Mouse (Mus musculus): ENCODE data around the gene D16Ertd472e. TPM values are rescaled to one million over a fixed set of nuclear protein-coding genes. Genes with fewer than 3 reads are reported as not detected.
"Not testable (repeated sequence)": the region's sequence is repeated elsewhere in the genome, so short reads cannot be mapped to it uniquely, and the experiment has no call there.

D16Ertd472e gene
- polyA plus RNA-seq, 2 experiments from 2014 or later: 40.6 to 41.3 TPM

- ATAC-seq: peak; percentile 22
These were observed 12.2 kb downstream of the D16Ertd472e start for GRCm38 (mm10) chr16:78564110-78564821.

GRCm38 (mm10) chr16:78563093-78563971 is 13.2 kb downstream of the D16Ertd472e start:
- ATAC-seq: peak; percentile 68

DNA sequence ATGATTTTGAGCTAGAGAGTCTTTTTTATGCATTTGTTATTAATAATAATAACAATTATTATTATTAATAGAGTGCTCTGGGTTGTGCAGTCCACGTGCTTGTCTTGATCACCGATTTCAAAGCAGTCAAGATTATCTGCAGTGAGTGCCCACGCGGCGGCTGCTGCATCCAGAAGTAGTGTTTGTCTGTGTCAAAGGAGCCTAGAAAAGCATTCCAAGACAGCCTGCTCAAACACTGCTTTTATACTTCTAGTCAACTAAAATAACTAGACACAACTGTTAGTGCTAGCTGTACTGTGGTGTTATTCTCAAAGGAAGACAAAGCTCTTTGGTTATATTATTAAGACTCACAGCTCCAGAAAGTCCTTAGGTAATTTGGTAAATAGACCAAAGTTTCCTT is 15.9 kb downstream of the D16Ertd472e start:
- no peak for ATAC-seq

DNA sequence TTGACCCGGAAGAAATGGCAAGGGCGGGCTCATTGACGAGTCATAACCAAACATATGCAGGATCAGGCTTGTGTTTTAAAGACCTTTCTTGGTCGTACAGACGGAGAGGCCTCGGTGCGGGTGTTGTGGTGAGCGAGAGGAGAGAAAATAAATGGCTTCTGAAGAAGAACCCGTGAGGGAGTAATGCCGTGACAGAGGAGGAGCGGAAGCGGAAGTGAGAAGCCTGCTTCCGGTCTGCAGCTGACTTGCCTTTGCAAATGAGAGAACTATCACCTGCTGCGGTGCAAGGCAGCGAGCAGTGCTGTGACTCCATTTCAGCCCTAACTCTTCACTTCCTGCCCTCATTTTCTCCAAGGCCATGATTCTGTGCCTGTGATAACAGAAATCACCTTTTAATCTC is 16.4 kb downstream of the D16Ertd472e start:
- ATAC-seq: peak; percentile 56

- ATAC-seq: peak; percentile 76
These were observed 18.9 kb downstream of the D16Ertd472e start for GRCm38 (mm10) chr16:78557573-78557972.

- ATAC-seq: no peak
These were observed 21.4 kb downstream of the D16Ertd472e start for GRCm38 (mm10) chr16:78554911-78555648.

DNA sequence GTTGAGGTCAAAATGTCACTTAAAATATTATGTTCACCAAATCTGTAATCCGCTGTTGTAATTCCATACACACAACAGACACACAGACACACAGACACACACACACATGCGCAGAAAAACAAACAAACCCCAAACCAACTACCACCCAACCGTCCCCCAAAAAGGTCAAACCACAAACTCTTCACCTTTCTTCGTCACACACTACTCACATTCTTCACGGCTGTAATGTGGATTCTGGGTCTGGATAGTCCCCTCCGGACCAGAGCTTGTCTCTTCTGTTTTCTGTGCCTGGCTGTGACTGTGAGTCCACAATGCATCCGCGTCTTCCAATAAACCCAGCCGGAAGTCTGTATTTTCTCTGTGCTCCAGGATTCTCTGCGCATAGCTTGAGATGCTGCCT is 29.1 kb downstream of the D16Ertd472e start:
- ATAC-seq: peak; percentile 37

- peak; percentile 85 for ATAC-seq
These were observed 30.0 kb downstream of the D16Ertd472e start for GRCm38 (mm10) chr16:78546529-78546928.

DNA sequence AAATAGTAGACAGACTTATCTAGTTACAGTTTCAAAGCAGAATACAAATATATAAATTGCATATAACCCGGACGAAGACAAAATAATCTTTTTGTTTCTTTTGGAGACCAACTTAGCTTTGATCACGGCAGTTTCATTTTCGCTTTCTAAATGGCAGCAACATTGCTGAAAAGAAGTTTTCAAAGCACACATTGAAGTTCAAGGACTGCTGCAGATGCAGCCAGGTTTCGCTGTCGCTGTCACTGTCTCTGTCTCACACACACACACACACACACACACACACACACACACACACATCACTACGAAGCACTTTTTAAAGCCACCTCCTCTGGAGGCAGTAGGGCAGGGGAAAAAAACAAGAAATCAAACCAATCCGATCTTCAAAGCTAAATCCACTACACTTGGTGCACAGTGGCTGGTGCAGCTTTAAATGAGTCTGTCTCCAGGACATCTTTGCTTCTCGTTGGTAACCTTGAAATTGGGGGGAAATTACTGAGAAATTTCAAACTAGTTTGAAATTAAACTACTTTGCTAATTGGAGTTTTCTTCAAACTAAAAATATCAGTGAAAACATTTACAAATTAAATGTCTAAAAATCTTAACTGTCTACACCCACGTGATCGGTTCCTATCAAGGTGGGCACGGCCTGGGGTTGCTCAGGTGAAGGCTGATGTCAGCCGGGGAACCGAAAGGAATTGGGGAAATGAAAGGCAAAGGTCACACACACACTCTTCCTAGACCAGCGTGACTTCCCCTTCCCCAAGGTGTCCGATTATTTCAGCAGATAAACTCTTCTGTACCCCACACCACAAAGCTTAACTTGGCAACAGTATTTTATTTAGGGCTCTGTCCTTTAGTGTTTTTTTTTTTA is 35.9 kb downstream of the D16Ertd472e start:
- peak; percentile 80 for ATAC-seq

- ATAC-seq: peak; percentile 22
These were observed 38.6 kb downstream of the D16Ertd472e start for GRCm38 (mm10) chr16:78537798-78538422.

DNA sequence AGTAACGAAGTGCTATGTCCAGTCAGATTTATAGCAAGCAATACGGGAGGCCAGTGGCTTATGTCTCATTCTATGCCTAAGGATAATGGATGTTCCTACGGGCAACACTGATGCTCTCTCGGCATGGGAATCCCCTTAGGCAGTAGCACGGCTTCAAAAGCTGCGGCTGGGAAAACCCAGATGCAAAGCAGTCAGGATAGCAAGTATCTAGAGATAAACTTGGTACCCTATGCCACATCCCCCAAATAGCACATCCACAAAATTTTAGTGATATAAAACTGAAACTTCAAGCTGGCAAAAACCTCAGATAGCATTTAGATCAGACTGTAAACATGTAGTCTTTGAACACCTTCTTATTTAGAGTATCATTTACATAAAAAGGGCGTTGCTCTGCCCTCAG is 39.2 kb downstream of the D16Ertd472e start:
- peak; percentile 28 for ATAC-seq

- no peak for ATAC-seq
These were observed 42.0 kb downstream of the D16Ertd472e start for GRCm38 (mm10) chr16:78534468-78534867.

DNA sequence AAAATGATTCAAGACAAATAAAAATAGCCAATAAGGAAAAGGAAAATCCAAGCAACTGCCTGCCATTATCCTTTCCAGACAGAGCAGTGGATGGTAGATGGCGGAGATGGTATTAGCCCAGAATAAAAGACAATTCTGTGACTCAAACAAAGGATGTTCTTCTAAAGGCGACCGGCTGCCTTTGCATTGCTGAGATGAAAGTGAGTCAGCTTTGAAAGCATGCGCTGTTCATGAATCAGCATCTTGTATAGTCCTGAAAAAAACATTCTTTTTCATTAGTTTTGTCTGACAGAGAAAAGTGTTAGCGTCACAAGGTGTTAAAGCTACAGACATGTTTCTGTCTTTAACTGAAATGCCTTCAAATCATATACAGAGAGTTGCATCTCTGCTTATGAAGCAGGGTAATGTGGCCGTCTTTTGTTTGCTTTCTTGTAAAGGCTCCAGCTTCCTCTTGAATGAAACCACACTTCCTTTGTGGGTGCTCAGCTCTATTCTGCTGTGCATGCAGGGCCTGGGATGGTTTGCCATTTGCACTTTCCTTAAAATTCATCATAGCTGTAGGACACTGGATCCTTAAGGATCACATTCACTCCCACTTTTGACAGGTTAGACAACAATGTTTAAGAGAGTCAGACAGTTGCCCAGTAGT is 44.4 kb downstream of the D16Ertd472e start:
- peak; percentile 79 for ATAC-seq

GRCm38 (mm10) chr16:78522974-78523373 is 53.5 kb downstream of the D16Ertd472e start:
- no peak for ATAC-seq

- ATAC-seq: no peak
These were observed 57.8 kb downstream of the D16Ertd472e start for GRCm38 (mm10) chr16:78518697-78519096.

GRCm38 (mm10) chr16:78517171-78517570 is 59.3 kb downstream of the D16Ertd472e start:
- ATAC-seq: no peak

GRCm38 (mm10) chr16:78511526-78511925 is 65.0 kb downstream of the D16Ertd472e start:
- ATAC-seq: no peak

DNA sequence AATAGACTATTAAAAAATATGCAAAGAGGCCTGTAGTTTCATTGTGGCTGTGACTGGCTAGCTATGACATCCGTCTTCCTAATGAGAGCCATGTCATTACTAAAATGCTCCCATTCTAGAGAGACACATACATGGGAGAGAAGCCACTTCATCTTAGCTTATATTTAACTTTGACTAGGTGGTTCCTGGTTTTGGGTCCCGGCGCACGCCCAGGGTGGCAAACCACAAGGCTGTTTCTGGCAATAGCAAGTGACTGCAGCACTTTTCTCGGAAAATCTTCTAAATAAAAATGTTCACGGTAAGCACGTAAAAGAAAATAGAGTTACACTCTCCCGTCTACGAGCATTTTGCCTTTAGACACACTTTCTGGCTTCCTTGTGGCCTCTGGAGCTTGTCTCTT is 74.0 kb downstream of the D16Ertd472e start:
- ATAC-seq: peak; percentile 23

DNA sequence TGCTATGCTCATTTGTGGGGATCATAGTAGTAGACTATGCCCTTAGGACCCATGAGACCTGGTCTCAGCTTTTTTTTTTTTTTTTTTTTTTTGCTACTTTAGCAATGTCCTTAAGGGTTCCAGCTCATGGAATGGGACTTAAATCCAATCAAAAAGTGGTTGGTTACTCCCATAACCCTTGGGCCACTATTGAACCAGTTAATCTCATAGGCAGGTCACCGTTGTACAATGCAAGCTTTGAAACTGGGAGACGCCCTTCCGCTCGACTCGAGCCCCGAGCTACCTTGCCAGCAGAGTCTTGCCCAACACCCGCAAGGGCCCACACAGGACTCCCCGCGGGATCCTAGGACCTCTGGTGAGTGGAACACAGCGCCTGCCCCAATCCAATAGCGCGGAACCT is 83.8 kb downstream of the D16Ertd472e start:
- not testable (repeated sequence) for ATAC-seq

DNA sequence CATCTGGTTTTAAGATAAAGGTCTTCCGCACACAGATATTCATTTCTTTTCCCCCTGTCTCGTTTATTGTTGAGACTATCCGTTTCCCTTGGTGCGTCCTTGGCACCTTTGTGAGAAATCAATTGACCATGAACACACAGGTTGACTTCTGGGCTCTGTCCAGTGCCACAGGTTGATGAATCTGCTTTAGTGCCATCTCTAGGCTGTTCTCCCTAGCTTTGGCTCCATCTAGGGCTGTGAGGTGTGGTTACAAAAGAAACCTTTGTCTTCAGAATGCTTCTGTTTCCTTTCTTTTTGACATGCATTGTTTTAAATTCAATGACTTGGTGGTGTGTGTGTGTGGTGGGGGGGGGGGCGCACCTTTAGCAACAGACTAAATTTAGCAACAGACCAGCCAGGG is 85.7 kb downstream of the D16Ertd472e start:
- ATAC-seq: peak; percentile 28
